Mouse (Mus musculus) megakaryocyte, adult 5-6 weeks (primary cell): ENCODE measurements at regions not wholly inside any gene's neighbourhood (a gene's known extent, or its start where the extent isn't known, plus 50 kb on each side); places are given as distances from the start of the nearest gene placed in this dataset.
A peak's percentile ranks its signal among the peaks of the same experiment; 100 is the strongest.

Experiments
- ATAC-seq: 2 replicates; pipeline ENCODE4 v1.8.0; 2016; ENCODE audit warnings: mild to moderate bottlenecking, inconsistent platforms; ENCODE audit not compliant: poor library complexity, severe bottlenecking

DNA sequence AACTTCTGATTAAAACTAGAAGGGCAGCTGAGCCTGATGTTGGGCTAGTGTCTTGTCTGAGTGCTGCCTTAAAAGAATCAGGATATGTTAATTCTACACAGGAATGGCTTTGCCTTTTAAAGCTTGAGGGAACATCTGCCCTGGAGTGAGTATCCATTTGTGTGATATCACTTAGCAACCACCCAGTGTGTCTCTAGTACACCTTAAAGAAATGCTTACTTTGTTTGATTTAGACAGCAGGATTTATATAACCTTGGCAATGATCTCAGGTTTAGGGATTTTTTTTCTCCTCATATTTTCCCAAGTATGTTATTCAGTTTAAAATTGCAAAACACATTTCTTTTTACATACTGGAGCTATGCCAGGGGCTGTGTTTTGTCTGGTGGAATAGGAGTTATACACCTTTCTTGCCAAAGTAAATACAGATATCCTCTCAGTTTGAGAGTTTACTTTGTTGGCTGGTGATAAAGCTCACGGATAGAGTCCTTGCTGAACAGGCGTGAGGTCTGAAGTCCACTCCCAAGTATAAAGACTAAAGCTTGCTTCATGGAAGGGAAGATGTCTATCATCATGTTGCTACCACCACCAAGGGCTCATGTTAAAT is 206.6 kb downstream of the Rsl24d1 start:
- no peak for ATAC-seq

DNA sequence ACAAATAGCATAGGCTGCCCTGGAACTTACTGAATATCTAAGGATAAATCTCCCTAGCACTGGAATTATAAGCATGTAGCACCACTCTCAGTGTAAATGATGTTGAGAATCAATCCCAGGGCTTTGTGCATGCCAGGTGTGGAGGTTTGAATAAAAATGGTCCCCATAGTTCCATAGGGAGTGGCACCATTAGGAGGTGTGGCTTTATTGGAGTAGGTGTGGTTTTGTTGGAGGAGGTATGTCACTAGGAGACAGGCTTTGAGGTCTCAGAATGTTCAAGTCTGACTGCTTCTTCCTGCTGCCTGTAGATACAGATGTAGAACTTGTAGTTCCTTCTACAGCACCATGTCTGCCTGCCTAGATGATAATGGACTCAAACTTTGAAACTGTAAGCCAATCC is 217.8 kb downstream of the Rsl24d1 start:
- ATAC-seq: no peak

DNA sequence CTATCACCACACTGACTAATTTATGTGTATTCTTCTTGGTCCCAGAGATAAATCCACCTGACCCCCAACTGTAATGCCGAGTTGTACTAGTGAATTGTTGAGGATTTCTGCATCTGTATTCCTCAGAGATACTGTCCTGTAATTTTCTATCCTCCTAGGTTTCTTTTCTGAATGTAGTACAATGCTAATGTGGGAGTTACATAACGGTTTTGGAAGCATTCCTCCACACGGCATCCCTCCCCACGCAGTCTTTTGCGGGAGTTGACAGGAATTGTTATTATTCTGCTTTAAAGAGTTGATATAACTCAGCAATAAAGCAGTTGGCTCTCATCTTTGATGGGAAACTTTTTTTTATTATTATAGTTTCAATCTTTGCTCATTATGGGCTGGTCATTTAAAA is 222.8 kb downstream of the Rsl24d1 start:
- ATAC-seq: no peak

DNA sequence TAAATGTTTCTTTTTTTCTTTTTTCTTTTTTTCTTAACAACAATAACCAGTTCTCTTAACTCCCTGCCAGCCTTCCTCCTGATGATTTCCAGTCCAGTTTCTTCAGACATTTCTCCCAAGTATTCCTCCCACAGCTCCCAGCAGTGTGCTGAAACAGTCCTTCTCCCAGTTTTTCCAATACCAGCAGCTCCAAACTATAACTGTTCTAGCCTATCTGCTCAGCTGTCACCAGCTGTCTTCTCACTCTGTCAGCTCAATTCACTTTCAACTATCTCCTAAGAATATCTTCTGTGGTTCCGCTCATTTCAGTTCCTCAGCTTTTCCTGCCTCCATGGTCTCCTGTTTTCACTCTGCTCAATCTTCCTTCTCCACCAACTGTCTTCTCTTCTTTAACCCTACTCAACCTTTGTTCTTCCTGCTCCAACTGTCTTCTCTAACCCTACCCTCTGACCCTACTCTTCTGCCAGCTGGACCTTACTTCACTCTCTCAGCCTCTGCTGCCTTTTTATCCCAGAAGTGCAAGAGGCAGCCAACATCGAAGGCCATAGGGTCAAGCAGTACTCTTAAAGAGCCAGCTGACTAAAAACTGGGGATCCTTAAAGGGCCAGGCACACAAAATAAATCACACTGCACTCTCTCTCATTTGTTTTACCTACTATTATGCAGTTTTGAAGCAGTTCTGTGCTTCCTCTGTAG is 224.0 kb downstream of the Rsl24d1 start:
- ATAC-seq: no peak

DNA sequence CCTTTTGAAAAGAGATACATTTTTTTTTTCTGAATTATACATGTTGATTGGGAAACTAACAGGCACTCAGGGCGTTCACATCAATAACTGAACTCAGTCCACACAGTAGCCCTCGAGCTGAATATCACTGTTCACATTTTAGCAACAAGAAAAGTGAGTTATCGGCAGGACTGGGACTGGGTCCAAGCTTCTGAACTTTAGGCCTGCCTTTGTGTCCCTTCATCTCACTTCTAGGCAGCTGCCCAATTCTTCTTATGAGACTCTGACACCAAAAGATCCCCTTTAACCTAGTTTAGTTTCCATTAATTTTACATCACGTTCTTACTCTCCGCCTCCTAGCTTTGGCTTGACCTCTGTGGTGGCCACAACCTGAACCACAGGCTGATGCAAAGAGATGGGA is 242.7 kb downstream of the Rsl24d1 start:
- ATAC-seq: no peak

DNA sequence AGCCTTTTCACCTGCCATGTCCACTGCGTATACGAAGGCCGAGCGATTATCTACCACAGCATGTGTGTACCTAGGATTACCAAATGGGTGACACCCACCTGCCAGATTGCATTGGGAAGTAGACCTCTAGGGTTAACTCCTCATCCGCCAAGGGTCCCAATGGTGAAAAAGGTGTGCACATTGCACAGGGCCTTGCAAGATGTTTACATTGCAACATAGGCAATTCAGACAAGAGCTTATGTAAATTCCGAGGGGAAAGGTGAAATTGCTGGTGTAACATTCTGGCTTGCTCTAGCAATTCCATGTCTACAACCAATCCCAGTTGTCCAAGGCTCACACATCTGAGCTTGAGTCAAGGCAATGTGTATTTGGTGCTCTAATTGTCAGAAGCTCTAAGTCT is 245.7 kb downstream of the Rsl24d1 start:
- no peak for ATAC-seq

DNA sequence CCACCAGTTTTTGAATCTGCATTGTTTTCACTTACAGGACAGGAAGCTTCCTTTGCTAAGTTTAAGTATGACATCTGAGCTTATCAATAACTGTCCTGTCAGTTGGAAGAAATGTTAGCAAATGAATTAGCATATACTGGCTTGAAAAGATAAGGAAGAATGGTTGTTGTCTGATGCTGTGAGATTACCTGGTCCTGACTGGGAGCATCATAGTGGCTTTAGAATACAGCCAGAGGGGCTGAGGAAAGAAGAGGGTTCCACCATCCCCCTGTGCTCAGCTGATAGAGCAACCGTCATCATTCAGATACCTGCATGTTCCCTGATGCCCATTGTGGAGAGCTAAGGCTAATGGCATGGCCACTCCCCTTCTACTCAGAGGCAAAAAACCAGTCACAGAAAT is 267.5 kb downstream of the Rsl24d1 start:
- ATAC-seq: no peak

DNA sequence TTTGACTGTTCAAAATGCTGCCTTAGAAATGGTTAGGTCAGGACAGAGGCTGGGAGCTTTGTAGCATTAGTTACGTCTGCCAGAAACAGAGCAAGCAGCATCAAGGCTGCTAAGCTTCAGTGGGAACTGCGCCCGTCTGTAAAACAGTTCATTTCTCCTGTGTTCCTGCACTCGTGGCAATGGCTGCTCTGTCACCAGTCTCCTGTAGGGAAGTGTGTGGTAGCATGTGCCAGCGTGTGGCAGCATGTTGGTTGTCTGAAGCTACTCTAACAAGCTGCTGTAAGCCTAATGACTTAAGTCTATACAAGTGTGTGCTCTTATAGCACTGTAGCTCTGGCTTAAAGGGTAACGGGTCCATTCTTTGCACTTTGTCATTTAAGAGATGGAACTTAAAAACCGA is 278.8 kb downstream of the Rsl24d1 start:
- ATAC-seq: no peak

DNA sequence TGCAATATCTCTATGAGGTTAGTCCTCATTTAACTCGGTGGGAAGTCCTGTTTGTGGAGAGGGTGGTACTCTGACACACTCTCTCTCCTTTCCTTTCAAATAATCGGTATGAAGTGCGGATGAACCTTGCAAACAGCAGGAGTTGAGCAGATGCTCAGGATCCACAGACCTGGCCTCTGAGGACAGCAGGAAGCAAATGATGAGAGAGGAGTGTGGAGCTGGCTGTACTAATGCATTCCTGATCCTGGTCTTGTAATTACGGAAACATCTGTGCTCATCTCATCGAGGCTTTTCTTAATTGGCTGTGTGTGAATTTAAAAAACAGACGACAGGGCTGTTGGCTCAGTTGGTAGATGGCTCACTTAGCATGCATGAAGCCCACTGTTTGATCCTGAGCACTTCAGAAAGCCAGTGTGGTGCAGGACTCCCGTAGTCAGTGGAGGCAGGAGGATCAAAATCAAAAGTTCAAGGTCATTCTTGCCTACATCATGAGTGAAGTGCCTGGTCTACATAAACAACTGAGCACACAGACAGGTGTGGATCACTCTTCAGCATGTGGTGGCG is 300.2 kb downstream of the Rsl24d1 start:
- ATAC-seq: no peak

DNA sequence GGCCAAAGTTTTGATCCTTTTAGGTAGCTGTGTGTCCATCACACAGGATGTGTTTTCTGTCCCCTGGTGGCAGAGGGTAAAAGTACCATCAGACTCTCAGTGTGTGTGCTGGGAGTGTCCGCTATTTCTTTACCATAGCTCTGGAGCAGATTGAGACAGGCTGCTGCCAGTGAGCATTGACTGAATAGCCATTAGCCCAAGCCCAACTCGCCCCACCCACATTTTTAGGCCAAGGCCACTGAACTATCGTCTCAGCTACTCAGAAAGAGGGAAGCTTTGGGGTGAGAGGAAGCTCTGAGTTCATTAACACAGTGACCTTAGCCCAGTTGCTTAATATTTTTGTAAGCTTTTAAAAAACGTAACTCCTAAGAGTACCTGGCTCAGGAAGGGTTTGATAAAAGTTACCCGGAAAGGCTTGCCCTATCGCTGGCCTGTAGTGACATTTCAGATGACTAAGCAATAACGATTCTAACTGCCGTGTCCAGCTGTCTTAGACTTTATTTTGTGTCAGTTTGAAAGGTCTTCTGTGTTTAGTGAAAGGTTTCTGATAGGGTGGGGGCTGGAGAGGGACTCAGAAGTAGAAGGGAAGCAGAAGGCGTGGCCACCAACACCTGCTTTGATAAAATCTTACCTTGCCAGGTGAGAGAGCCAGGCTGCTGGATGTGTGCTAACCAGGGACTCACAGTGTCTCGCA is 303.0 kb downstream of the Rsl24d1 start:
- peak; percentile 54 for ATAC-seq
